Mouse (Mus musculus): Measurements from ENCODE around the gene Bcam. TPM values are rescaled to one million over a fixed set of nuclear protein-coding genes. Genes with fewer than 3 reads are reported as not detected.

The Bcam gene
- total RNA-seq, 1 experiment from 2014 or later, result 0.32 TPM

Other genes starting within 250 kb of the Bcam start
- 10.5 and 14.9 TPM in 2 replicates for gene Ppp1r37, start 207.9 kb downstream of the Bcam start, total RNA-seq (2017)
- 2.6 and 6.3 TPM in 2 replicates for gene Zfp296, start 193.7 kb downstream of the Bcam start, total RNA-seq (2017)
- 41.0 and 56.4 TPM in 2 replicates for gene Gemin7, start 193.4 kb downstream of the Bcam start, total RNA-seq (2017)
- 27.3 and 33.4 TPM in 2 replicates for gene Clasrp, start 166.5 kb downstream of the Bcam start, total RNA-seq (2017)
- gene Relb, start 141.6 kb downstream of the Bcam start, total RNA-seq (2017), result 2.8 and 3.1 TPM in 2 replicates
- 28.0 and 29.1 TPM in 2 replicates for gene Clptm1, start 106.0 kb downstream of the Bcam start, total RNA-seq (2017)
- gene Apoc2, start 93.1 kb downstream of the Bcam start, total RNA-seq (2017), result not detected in 2 replicates
- not detected in 2 replicates for gene Gm44805, start 89.6 kb downstream of the Bcam start, total RNA-seq (2017)
- not detected in 2 replicates for gene Apoc4, start 89.5 kb downstream of the Bcam start, total RNA-seq (2017)
- gene Apoc1, start 78.4 kb downstream of the Bcam start, total RNA-seq (2017), result 7.3 TPM in 1 of 2 replicates, not detected in the other
- gene Apoe, start 71.8 kb downstream of the Bcam start, total RNA-seq (2017), result 659 and 679 TPM in 2 replicates
- gene Tomm40, start 55.6 kb downstream of the Bcam start, total RNA-seq (2017), result 40.1 and 47.0 TPM in 2 replicates
- 0.73 and 2.5 TPM in 2 replicates for gene Nectin2, start 20.5 kb downstream of the Bcam start, total RNA-seq (2017)
- not detected in 2 replicates for gene Cblc, start 25.8 kb upstream of the Bcam start, total RNA-seq (2017)
- gene Bcl3, start 51.8 kb upstream of the Bcam start, total RNA-seq (2017), result 1.6 and 2.4 TPM in 2 replicates
- not detected in 2 replicates for gene Gm19345, start 81.0 kb upstream of the Bcam start, total RNA-seq (2017)
- not detected in 2 replicates for gene Ceacam16, start 90.3 kb upstream of the Bcam start, total RNA-seq (2017)
- gene Ceacam19, start 116.9 kb upstream of the Bcam start, total RNA-seq (2017), result not detected in 2 replicates
- gene Pvr, start 150.1 kb upstream of the Bcam start, total RNA-seq (2017), result 7.7 and 9.7 TPM in 2 replicates
- 0.29 and 0.46 TPM in 2 replicates for gene Igsf23, start 179.7 kb upstream of the Bcam start, total RNA-seq (2017)
- not detected in 2 replicates for gene Ceacam20, start 194.4 kb upstream of the Bcam start, total RNA-seq (2017)
- not detected in 2 replicates for gene Nlrp9b, start 220.4 kb upstream of the Bcam start, total RNA-seq (2017)

Data from common myeloid progenitor, adult 5-6 weeks (primary cell).